Mouse (Mus musculus): ENCODE measurements around the gene Myl4.

The Myl4 gene

DNA sequence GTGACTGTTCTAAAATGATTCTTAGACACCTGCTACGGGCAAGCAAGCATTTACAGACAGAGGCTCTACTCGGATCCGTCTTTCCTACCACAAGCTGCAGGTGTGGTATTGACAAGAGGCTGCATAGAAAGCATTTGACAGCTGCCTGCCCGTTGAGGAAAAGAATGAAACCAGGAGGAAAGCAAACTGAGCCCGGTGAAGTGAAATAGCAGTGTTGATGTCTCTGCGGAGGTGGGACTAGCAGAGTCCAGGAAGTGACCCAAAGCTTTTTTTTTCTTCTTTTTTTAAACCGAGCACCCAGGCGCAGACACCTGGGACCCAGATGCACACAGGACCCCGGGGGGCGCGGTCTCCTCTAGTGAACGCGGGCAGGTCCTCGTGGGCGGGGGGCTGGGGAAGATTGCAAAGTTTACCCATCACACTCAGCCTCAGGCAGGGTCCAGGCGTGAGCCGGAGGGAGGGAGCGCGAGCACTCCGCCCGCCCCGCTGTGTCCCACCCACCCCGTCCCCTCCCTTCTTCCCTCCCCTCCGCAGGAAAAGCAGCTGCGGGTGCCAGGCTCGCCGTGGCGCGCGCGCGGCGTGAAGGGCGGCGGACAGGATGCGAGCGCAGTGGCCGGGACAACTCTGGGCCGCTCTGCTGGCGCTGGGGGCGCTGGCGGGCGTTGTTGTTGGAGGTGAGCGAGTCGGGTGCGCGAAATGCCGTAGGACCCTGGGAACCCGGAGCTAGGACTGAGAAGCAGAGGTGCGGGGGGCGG is 57.2 kb downstream of the Myl4 start, which contains the start of gene Itgb3:
Itgb3 (plus strand) TSS at position 510 of the 755 bp plus-strand sequence.
- peak; percentile 30 for DNase-seq

DNA sequence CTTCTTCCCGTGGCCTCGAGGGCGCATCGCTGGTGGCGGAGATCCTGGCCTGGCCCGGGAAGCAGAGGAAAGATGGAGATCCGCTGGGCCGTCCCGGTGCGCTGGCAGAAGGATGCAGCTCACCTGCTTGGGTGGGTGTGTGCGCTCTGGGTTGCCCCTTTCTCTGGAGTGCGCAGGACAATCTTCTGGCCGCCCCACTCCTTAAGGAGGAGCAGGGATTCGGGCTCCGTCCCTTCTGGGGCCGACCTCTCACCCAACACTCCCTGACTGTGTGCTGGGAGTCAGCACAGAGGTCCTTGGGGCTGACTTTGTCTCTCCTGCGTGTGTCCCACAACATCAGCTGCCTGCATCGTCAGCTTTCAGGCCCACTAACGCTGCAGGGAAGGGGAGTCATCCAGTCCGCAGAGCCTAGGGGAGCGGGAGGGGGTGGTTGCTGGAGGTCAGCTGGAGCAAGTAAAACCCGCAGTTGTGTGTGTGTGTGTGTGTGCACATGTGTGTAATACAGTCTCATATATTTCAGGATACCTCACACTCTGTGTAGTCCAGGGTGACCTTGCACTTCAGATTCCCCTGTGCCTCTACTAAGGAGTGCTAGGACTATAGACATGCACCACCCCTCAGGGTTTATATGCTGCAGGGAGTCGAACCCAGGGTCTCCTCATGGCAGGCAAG is 57.9 kb downstream of the Myl4 start:
- DNase-seq, result no peak

DNA sequence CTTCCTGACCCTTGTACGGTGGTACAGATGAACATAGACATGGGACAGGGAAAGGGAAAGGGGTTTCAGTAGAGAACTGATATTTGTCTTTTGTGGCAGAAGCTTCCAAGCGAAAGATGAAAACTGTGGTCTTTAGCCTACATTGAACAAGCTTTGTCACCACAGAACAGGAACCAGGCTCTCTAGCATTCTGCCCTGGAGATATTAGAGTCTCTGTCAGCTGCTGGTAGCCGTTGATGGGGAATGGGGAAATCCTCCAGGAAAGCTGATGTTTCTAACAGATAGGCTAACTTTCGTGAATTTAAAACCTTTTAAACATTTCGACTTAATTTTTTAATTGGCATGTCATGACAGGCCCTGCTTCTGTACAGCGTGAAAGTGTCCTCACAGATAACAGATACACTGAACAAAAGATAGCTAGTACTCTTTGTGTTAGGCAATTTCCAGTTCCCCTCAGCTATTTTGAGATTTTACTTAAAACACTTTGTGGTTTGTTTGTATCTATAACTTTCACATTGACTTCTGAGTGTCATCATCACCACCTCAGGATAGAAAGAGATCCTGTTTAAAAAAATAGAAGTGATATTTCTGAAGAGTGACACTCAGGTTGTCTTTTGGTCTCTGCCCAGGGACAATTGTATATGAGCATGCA is 58.7 kb downstream of the Myl4 start:
- DNase-seq, result no peak

DNA sequence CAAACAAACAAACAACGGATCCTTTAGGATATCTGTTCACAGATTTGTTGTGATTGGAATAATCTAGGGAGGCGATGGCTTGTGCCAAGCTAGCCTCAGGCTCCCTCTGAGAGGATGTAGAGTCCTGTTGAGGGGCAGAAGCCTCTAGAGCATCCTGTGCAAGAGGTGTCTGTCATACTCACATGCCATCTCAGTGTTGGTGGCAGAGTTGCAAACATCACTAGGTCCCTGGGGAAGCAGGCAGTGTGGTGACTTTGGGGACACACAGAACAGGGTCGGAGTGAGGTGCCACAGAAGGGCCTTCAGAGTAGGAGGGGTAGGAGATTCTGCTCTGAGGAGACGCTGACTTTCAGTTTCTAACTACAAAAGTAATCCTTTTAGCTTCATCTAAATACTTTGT is 59.3 kb downstream of the Myl4 start:
- DNase-seq, result no peak

DNA sequence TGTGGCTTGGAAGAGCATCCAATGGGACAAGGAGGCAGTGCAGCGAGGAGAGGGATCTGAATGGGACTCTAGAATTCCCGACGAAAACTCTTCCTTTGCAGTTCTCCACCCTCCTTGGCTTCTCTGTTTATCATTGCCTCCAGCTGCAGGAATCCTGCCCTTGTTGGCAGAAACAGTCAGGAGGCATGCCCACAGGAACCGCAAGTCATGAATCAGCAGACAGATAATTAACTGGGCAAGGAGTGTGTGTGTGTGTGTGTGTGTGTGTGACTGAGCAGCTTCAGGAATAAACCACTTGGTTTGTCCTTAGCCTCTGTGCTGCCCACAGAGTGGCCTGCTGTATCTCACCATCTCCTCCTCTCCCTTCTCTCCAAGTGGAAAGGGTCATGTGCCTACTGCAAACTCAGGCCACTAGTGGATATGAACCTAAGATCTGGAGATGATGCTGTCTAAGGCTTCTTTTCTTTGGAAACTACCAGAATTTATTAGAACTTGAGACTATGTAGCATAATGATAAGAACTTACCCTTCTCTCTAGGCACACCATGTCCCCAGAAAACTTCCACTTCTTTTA is 61.2 kb downstream of the Myl4 start:
- DNase-seq, result peak; percentile 51

DNA sequence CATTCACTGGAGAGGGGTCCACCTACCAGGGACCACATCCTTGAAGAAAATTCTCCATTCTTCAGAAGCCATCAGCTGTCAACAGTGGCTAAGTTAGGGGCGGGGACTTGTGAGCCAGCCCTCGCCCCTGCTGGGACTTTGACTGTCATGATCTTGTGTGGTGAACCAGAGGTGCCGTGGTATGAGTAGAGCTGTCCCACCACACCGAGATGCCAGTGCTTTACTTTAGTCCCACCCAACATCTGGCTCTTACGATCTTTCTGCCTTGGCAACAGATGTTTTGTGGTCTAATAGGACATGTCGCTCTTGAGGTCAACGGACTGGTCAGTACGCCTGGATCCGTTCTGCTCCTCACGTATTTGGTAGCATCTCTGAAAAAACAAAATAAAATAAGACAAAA is 63.1 kb downstream of the Myl4 start:
- no peak for DNase-seq

DNA sequence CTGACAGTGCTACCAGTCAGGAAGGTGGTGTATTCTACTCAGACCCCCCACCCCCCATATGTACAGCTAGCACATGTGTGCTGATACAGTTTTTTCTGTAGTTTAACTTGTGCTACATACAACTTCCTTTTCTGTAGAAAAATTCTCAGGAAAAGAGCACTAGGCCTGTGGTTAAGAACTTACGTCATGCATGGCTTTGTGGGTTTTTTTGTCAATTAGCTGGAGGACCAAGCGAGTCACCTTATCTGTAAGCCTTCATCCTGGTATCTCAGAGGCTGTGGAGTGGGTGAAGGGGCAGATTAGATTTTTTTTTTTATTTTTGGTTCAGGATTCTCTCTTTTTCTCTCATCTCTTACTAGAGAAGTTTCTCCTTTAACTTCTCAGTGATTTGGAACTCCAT is 63.7 kb downstream of the Myl4 start:
- DNase-seq, result no peak

DNA sequence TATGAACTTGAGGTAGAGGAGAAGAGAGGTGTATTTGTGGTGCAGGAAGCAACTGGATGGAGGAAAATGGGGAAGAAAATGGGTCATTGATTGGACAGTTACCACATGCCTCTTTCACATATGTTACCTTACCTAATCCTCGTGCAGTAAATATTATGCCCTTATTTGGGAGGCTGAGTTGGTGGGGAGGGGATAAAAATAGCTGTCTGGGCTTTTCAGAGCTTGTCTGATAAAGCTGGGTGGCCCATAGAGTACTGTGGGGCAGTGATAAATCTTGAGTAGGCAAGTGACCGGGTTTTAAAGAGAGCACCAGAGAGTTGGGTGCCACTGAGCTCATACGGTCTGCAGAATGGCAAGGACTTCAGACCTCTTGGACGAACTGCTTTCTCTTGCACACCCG is 65.7 kb downstream of the Myl4 start:
- no peak for DNase-seq

DNA sequence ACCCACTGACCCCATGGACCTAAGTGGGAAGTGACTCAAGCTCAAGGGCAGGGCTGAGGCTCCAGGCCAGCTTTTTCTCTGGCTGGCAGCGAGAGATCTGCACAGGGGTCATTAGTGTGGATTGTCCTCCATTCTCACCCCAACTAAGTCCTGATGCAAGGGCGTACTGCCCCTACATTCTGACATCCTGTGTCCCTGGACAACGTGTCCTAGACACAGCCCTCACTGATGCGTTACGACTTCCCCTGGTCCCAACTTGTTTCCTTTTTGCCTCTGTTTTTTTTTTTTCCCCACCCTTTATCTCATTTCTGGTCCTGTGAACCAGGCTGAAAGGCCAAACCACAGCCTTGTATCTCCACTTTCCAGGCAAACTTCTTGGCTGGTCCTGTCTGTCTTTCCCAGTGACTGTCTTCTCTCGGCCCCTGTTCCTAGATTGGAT is 68.2 kb downstream of the Myl4 start:
- no peak for DNase-seq

DNA sequence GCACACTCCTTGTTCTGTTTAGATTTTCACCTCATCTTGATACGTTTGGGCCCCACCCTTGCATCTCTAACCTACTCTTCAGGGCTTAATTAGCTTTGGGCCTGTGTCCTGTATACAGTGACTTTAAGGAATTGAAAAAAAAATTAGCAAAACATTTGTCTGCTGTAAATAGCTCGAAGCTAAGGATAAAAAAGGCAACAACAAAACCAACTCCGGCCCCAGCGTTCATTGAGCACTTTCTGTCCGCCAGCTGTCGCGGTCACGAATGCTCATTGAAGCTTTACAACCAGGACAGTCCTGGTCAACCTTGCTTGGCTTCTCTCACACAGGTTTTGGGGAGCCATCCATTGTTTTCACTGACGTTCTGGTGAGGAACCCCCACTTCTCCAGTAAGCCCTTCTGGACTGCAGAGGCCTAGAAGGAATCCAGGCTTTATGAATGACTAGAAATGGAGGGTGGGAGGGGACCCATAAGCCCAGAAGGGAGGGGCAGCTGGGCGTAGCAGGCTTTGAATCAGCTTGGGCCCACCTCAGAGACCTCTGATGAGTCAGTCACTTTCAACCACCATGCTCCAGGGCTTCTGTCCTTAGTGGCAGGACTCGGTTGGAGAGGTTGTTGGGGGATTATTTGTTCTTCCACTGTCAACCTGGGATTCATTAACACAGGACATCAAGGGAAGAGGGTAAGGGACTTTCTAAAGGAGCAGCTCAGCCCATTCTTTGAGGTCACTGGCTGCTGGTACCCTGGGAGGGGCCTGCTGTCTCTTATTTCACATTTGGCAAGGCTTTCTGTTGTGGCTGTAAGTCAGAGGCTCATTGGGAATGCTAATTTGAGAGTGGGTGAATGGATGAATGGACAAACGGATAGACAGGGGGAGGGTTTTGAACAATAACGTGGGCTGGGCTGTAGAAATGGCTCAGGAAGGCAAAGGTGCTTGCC is 68.9 kb downstream of the Myl4 start:
- no peak for DNase-seq

DNA sequence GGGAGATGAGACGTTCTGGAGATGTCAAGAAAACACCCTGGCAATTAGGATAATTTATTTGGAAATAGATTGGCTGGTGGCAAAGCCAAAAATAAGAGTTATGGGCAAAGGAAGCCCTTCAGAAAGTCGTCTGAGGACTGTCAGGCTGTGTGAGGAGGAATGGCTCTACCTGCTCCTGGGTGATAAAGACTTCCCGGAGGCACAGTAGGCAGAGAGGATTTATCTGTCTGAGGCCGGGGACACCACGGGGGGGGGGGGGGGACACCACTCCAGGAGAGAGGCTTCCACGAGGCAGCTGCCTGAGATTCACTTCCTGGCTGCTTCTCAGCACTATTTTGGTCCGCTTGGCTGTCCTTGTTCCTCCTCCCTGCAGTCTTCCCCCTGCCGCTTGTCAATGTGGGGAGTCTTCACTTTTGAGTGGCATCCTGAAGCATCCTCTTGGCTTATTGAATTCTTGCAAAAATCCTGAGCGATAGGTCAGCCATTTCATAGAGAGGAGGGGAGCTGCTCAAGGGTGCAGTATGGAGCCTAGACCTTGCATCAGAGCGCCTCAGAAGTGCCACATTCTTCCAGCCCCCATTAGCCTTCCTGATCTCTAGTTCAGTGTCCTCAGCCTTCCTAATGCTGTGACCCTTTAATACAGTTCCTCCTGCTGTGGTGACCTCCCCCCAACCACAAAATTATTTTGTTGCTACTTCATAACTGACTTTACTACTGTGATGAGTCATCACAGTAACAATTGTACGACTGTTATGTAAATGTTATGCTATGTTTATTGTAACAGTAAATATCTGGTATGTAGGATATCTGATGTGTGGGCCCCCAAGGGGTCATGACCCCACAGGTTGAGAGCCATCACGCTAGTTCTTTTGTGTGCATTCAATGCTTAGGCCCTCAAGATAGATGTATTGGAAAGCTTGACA is 71.8 kb downstream of the Myl4 start:
- DNase-seq, result no peak

DNA sequence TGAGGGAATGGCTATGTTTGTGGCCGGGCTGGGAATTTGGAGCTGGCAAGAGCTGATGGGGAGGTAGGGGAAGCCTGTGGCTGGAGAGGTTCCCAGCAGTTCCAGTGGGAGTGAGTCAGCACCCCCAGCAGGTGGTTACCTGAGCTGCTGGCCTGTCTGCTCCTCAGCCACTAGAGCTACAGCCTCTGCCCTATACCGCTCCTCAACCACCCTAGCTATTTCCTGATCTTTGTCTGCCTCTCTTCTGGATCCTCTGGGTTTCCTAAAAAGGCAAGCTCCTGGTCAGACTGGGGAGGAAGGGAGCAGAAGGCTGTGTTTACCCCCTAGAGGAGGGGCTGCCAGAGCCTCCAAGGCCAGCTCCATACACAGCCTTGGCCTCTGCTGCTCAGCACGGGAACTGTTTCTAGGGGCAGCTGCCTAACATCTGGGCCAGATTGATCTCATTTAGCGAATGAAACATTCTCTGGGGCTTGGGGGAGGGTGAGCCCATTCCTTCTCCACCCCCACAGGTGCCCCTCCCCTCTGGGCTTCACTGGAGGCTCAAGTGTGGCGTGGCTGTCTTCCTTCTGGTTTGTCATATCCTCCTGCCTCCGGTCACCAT is 74.4 kb downstream of the Myl4 start:
- no peak for DNase-seq

DNA sequence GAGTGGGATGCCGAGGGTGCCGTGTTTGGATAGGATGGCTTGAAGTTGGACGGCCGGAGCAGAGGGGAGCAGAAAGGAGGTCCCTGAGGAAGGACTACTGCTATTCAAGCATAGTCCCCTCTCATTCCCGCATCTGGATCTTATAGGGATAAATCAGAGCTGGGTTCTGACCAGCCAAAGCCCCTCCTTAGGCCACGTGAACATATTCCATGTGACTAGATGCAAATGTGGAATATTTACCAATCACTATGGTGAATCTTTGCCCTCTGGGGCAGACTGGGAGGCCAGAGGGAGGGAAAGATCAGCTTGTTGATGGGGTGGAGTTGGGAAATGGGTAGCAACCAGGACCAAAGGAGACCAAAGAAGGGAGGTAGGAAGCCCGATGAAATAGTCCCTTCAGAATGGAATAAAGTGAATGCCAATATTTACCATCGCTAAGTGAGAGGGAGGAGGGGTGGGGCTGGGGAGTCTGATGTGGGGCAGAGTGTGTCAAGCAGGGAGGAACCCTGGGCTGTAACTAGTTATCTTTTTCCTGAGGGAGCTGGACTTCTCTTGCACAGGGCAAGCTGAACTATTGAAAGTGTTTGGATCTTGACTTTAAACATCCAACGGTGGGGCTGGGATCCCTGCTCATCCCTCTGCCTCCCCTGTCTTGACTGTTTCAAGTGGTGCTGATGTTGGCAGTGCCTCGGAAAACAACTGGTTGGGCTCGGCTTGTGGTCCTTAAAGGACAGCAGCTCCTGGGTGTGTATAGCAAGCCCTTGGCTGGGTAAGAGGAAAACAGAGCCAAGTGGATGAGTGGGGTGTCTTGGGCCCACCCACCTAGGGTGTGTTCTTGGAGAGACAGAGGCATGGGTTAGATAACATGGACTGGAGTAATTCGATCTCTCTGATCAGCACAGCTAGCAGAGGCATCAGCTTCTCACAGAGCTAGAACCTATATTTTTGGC is 75.3 kb downstream of the Myl4 start:
- no peak for DNase-seq

DNA sequence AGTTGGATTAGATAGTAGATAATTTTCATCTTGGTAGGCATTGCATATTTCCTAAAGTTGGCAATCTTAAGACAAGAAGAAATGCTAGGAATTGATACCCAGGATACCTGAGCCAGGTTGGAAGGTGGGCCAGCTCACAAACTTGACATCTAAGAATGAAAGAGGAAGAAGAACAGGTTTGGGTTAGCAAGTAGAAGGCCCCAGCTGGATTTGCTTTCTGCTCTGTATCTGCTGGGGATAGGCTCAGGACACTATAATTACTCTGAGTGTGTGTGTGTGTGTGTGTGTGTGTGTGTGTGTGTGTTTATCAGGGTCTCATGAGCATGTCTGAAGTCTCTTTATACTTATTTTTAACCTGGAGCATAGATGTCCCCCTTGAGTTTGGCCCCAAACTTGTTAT is 76.2 kb downstream of the Myl4 start:
- DNase-seq, result no peak

DNA sequence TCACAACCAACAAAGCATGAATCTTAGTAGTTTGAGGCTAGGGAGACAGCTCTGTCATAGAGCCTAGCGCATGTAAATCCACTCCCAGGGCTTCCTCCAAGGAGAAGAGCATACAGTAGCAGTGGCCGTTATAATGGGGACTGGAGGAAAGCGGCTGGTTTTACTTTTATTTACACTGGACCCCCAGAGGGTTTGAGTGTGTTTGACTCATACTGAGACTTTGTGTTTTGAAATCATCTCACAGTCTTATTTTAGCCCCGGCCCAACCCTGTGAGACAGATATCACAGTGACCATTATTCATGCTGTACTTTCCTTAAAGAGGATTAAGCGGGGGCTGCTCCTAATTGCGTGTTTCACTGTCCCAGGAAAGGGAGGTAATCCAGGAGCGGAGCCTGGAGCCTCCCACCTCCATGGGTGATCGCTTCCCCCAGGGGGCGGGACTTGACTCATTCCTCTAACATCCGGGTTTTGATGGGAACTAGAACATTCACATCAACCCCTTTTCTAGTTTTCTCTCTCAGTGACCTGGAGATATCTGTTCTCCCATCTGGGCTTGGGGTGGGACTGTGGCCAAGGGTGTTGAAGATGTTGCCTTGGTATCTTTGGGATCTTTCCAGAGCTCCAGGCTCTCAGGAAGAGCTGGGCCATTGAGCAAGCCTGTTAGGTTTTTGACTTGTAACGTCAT is 77.3 kb downstream of the Myl4 start:
- no peak for DNase-seq

DNA sequence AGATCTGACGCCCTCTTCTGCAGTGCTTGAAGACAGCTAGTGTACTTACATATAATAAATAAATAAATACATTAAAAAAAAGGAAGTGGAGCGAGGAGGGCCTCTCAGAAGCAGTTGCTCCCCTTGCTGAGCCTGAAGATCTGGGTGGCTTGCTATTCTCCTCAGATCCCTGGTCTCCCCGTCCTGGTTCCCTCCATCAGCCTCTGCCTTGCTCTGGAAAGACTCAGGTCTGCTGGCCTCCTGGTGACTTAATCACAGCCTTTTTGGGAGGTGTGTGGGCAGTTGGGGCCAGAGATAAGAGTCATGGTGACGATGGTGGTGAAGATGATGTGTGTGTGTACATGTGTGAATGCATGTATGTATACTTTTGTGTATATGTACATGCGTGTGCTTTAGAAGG is 78.1 kb downstream of the Myl4 start:
- DNase-seq, result no peak

DNA sequence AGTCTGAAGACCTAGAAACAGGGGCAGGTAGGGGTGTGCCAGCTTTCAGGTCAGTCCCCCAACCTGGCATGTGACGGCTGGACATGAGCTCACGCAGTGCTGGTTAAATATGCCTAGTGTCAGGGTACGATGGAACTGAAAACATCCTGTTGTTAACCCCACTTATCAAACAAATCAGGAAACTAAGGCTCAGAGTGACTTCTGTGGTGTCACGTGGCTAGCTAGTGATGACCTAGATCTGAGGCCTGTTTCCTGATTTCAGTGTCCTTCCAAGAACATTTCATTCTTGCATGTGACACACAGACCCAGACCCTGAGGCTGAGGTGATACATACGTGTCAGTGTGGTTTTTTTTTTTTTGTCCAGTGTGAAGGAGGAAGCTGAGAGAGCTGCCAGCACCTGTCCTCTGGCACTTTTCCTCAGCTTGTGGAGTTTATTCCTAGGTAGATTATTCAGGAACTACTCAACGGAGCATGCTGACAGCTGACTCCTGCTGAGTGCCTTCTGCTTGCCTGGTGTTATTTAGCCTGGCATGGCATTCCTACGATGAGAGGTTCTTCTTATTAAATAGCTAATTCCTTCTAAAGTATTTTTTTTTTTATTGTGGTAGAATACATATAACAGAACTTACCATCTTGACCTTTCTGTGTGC is 79.8 kb downstream of the Myl4 start:
- peak; percentile 13 for DNase-seq

DNA sequence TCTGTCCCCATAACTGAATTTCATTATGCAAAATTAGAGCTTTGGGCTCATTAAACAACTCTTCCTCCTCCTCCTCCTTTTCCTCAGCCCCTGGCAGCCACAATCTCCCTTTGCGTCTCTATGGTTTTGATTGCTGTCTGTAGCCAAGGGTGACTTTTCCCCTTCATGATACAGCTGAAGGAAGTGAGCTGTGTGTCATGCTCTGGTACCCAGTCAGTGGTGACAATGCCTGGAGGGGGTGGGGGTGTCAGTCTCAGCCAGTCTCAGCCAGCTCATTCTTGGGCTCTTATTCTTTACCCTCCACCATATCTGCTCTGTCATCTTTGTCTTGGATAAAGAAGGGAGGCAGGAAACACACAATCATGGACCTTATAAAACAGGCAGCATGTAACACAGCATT is 80.8 kb downstream of the Myl4 start:
- no peak for DNase-seq

DNA sequence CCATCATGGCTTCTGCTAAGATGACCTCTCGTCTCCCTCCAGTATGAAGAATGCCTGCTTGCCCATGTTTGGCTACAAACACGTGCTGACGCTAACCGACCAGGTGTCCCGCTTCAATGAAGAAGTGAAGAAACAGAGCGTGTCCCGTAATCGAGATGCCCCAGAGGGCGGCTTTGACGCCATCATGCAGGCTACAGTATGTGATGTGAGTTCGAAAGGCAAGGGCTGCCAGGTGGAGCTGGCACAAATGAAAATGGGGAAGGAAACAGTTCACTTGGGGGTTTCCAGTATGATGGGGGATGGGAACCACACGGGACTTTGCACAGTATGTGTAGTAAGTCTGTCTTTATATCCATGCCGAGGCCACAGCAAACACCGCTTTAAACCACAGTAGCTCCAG is 86.5 kb downstream of the Myl4 start:
- no peak for DNase-seq
